Mouse (Mus musculus): ENCODE results near the gene Lrrc1.
A peak's percentile ranks its signal among the peaks of the same experiment; 100 is the strongest.

Gene Lrrc1

DNA sequence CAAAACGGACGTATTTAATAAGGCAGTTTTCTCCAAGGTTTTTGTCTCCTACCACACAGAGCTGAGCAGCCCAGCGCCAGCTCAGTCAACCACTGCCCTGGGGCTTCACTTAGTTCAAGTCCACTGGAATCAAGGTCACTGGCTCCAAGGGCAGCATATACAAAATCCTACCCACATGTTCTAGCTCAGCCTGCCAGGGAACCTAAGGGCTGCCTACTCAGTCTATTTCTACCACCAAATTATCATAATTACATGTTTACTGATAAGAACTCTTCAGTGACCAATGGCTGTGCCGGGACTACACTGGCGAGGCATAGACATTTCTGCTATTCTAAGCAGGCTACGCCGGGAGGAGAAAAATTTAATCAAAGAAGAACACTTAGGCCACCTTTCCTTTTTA lies 80.8 kb downstream of the Lrrc1 start:
- DNase-seq (ENCODE audit: low spot score in 2 of 2) = no peak

DNA sequence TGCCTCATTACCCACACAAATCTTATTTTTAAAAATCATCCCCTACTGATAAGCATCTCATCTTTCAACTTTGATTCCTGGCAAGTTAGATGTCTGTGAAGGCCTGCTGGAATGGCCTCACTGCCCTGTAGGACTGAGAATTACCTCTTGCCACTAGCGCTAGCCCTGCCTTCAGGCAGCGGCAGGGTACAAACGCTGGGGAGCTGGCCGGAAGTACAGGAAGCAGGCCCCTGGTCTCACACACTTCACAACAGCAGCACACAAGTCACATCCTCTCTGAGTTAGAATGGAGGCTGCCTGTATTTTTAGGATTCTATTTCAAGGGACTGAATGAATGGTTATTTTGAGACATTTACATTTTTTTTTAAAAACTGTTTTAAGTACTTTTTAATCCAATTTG lies 81.5 kb downstream of the Lrrc1 start:
- no peak for DNase-seq (ENCODE audit: low spot score in 2 of 2)

DNA sequence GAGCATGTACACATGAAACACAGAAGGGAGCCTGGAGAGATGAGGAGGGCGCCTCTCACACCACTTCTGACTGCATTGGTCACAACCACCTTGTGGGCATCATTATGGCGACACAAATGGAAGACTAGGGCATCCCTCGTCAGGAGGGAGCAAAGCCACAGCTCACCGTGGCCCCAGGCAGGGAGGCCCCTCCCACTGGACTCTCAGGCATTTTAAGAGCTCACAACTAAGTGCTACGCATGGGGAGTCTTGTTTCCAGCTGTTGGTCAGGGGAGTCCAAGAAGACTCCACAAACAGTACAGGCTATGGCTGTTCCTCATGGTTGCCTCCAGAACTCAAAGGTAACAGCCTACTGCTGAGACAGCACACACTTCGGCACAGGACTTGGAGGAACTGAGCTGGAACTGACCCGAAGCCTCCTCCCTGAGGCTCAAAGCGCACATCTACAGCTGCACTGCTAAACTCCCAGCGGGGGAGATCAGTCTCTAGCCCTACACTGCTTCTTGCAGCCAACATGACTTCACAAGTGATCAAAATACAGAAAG lies 83.2 kb downstream of the Lrrc1 start:
- DNase-seq (ENCODE audit: low spot score in 2 of 2) = no peak

DNA sequence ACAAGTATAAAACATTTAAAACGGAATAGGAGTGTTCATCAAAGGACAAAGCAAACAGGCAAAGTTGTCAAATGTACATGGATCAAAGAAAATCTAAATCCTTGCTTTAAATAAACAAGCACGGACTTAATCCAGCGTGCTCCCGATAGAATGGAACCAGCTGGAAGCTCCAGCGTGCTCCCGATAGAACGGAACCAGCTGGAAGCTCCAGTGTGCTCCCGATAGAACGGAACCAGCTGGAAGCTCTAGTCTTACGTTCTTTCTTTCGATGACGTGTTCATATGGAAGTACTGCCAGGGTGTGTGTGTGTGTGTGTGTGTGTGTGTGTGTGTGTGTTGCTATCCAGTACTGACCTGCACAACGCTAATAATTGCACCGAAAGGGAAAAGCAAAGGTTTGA lies 84.3 kb downstream of the Lrrc1 start:
- no peak for DNase-seq (ENCODE audit: low spot score in 2 of 2)

DNA sequence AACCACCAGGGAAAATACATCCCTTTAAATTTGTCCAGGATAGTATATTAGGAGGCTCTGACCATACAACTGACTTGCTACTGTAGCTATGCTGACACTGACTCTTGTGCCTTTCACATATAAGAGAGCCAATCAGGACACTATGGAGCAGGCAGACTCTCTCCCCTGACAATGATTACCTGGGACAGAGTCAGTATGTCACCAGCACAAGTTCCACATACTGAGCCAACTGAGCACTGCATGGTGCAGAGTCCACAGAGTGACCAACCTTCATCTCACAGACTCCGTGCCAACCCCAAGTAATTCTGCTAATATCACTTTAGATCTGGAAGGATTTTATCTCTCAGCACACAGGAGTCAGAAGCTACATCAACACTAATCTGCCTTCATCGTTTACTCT lies 85.3 kb downstream of the Lrrc1 start:
- no peak for DNase-seq (ENCODE audit: low spot score in 2 of 2)

DNA sequence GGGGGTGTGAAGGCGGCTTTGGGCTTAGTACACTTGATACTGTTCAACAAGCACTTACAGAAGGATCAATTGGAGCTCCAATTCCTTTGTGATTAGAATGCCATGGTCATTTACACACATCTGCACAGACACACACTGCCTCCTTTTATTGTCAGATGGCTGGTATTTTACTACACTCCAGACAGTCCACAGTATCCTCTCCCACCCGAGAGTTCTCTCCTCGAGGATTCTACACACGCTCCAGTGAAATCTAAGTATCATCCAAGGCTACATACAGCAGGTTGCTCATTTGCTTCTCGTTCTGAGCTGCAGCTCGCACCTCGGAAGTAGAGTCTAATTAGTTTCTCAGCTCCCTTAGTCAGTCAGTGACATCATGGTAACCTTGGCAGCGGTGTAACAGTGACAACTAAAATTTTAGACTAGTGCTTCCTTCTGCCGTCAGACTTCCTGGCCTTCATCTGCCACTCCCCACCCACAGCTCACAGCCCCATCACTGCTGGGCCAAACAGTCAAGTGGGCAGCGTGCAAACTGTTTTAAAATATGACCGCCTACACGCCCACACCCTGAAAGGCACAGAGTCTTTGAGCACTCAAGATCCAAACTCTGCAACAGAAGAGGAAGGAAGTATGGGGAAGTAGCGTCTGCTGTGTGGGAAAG lies 88.4 kb downstream of the Lrrc1 start:
- peak in 1 of 2 experiments; percentile 62 for DNase-seq (ENCODE audit: low spot score in 2 of 2)

DNA sequence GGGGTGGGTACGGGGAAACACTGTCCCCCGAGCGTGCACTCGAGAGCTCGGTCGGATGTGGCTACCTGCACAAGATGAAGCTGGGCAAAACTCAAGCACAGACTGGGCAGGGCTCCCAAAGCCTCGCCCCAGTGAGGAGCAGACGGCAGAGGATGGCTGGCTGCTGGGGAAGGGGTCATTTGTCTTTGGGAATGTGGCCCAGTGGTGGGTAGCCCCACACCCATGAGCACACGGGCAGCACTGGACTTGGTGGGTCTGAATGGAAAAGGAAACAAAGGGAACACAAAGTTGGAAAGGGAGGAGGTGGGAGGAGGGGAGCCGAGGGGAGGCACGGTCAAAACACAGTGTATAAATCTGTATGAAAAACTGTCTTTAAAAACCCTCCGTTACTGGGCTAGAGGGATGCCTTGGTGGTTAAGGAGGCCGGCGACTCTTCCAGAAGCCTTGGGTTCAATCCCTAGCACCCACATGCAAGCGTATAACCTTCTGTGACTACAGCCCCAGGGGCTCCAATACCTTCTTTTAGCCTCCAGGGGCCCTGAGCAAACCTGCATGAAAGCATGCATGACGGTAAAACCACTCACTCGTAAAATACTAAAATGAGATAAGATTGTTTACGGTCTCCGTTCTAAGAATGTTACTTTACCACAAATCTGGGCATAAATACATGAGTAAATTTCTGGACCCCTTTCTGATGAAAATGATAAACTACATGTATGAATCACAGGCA lies 89.1 kb downstream of the Lrrc1 start:
- DNase-seq (ENCODE audit: low spot score in 2 of 2) = no peak

DNA sequence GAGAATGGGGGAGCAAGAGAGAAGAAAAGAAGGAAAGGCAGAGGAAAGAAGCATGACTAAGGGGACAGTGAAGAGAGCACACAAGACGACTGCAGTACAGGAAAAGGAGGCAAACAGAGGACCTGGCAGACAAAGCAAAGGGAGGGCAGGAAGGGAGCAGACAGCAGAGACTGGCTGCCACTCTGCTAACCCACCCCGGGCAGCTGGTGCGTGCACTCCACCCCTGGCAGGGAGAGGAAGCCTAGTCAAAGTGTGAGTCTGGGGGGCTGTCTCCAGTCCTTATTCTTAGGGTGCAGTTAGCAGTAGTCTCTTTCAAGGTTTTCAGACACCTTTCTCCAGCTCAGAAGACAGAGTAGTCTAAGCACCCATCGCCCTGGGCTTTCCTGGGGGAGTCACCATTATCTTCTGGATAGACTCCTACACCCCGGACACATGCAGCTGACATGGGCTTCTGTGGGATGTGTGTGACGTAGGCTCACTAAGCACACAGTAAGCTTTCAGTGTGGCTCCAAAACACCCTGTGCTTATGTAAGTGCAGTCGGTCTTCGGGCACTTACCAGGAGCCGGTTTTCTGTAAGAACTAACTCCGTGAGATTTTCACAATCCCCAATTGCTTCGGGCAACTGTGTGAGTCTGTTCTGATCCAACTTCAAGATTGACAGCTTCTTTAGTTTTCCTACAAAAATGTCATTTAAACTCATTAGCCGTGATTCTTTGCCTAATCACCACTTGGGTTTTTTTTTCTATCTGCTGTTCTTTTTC lies 92.4 kb downstream of the Lrrc1 start:
- DNase-seq (ENCODE audit: low spot score in 2 of 2) = no peak

DNA sequence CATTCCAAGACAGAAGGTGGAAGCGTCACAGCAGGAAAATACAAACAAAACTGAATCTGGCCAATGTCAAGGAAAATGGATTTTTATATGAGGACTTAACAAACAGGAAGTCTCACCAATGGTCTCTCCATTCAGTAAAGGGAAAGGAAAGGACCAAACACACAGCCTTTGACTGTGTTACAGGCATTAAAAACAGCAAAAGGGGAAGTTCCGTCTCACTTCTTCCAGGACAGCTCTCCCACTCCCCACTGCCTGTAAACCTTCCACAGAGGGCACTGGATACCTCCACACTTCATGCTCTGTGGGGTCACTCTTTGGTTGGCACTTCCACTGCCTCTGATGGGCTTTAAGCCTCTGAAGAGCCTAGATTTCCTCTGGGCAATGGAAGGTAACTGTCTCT lies 94.2 kb downstream of the Lrrc1 start:
- DNase-seq (ENCODE audit: low spot score in 2 of 2) = no peak

DNA sequence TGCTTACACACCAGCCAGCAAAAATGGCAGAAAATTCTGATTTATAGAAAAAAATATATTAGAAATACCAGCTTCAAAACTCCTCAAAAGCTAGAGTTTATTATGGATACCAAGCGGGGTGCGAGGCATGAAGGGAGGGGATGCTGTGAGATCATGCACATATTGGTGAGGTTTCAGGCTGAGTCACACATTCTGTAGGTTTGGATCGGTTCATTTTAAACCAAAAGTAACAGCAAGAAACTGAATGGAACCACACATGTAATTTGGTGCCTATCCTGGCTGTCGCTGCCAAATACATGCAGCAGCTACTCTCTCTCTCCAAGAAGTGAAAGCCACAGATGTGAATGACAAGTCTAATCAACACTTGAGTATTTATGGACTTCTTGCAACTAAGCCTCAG lies 99.8 kb downstream of the Lrrc1 start:
- no peak for DNase-seq (ENCODE audit: low spot score in 2 of 2)

DNA sequence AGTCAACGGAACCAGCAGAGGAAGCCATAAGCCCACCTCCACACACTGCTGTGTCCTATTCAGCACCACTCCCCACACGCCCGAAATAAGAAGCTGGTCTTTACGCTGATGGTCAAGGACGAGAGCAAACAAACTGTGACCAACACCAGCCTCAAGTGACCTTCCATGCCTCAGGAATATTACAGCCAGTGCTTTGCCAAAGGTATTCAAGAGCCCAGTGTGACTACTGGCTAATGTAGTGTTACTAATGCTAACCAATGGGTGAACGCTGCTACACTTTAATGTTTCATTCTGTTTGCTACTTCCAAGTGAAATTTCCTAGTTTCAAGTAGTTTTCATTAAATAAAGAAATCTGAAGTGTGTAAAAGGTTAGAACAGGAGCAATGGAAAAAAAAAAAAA lies 105.3 kb downstream of the Lrrc1 start:
- no peak for DNase-seq (ENCODE audit: low spot score in 2 of 2)

DNA sequence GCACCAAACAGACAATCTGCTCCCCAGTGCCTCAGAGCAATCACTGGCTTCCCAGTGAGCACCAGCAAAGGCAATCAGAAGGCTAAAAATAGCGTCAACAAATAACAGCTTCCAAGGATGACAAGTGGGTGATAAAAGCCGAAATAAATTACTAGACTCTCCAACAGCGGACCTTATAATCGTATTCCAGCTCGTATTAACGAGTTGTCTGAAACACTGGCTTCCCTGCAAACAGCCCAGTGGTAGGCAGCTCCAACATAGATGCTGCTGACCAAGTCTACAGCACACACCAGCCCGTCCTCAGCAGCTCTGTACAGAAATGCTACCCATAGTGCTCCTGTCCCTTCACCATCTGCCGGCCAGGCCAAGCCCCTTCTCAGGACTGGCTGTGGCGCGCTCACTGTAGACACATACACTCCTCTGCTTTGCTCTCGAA lies 105.8 kb downstream of the Lrrc1 start:
- DNase-seq (ENCODE audit: low spot score in 2 of 2) = no peak

DNA sequence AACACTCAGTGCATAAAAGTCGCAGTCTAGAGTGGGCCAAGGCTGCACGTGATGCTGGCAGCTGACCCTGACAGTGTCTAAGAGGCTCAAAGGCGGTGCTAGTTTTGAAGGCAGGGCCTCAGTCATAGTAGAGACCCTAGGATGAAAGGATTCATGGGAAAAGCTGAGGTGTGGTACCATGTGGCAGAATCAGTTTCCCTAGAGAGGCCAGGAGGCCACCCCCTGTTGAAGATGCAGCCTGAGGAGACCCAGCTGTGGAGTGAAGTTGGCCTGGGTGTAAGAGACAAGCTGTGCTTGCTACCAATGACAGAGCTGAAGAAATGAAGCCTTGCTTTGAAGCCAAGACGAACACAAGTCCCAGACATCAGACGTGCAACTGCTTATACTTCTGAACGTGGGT lies 107.5 kb downstream of the Lrrc1 start:
- no peak for DNase-seq (ENCODE audit: low spot score in 2 of 2)

DNA sequence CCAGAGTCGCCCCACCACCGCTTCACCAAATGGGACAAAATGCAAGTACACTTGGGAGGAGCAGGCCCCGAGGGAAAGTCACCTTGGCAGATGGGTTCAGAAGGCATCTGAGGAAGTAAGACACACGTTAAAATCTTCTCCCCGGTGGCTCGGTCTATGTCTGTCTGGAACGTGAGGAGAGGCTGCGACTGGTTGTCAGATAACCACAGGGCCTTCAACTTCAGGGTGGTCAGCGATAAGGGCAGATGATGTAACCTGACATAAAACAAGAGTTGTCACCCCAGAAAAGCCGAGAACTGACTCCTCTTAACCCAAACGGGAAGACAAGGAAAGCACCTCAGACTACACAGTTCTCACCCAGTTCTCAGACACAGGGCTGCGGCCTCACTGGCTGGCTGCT lies 109.7 kb downstream of the Lrrc1 start:
- DNase-seq (ENCODE audit: low spot score in 2 of 2) = no peak

DNA sequence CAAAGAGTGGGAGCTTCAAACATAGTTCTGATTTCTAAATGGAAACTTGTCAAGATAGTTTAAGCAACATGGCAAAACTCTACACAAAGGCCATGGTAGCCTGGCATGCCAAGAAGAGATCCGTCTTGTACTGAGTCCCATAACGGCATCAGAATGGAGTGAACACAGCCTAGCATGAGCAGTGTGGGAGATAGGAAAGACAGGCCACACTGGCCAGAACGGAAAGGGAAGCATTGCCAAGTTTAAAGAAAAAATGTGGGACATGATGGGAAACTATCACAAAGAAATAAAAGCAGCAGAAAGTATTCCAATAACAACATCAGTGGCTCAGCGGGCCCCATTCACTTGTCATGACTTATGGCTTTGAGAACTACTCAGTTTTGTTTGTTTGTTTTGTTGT lies 111.2 kb downstream of the Lrrc1 start:
- DNase-seq (ENCODE audit: low spot score in 2 of 2) = no peak

DNA sequence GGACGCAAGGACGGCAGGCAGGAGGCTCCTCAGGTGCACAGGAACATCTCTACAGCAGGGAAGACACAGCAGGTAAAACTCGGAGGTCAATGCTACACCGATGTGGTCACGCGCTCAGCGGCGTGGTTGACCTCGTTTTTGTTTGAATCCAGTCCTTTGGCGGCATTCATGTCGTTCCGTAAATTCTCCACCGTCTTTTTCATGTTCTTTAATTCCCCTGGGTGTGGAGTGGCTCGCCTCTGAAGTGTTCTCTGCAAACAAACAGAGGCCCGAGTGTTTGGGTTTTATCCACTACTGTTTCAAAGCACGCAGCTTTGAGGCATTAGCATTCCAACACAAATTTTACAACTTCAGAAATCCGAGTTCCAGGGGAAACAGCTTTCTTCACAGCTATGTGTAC lies 112.6 kb downstream of the Lrrc1 start:
- no peak for DNase-seq (ENCODE audit: low spot score in 2 of 2)

DNA sequence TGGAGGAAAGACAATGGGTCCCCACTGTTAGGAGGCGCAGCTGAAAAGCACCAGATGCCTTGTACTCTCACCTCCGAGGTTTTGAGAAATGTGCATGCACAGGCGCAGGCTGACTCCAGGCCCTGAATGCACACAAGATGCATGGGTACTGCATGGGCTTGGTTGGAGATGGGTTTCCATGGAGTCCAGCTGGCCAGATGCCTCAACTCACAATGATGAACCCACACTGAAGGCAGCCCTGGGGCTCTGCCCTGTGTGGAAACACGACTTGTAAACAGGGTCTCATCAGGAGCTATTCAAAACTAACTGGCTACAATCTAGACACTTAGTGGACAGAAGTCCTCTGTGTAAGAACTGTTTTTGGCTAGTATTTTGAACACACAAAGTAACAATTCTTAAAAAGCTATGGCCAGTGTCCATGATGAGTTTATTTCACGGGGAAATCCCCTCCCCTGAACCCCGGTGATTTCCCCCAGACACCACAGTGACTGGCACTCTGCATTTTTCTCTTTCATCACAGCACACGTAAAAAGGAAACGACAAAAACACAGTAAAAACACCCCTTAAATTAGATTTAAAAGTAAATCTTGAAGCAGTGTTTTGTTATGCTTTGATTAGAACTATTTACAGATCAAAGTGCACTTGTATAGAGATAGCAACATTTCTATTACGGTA lies 114.1 kb downstream of the Lrrc1 start:
- no peak for DNase-seq (ENCODE audit: low spot score in 2 of 2)

DNA sequence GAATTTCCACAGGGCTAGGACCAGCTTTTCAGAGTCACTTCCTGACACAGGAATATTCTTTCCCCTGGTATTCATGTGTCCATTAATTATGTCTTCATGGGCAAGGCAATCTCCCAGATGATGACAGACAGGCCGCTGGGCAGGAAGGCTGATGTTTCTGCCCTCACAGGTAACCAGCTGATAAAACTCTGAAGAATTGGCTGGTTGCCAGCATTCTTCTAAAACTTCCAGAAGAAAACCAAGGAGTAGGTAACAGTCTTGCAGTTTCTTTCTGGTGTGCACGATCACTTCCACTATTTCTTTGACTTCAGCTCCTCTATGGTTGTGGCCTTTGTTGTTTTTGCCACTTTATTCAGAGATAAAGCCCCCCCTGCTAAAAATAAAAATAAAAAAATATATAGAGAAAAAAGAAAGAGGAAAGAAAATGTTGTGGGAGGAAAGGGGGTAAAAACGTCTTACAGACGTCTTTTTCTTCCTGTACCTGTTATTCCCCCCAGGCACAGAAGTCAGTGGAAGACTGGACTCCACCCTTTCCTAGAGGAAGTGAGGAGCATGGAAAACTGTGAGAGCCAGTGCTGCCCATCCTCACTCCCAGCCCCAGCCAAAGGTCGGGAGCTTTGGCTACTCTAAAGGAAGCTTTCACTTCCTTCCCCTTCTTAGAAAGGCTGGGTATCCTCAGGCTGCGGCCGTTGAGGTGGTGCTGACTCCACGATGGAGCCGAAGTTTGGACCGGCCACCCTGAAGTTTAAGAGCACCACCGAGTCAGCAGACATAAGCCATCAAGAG lies 115.2 kb downstream of the Lrrc1 start:
- DNase-seq (ENCODE audit: low spot score in 2 of 2) = no peak

DNA sequence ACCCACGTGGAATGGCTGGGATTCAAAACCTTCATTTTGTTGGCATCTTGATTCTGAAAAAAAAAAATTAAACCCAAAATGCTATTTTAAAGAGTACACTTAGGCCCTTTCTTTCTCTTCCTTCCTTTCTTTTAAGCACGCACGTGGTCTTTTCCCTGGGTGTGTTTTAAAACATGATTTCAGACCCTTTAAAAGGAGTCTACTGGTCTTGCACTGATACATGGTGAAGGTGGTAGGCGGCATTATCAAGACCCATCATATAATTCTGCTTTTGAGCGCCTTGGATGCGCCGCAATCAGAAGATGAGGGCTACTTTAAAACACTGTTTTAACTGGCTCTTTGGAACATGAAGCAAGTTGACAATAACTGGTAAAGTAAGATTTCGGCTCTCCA lies 115.9 kb downstream of the Lrrc1 start:
- DNase-seq (ENCODE audit: low spot score in 2 of 2) = no peak

DNA sequence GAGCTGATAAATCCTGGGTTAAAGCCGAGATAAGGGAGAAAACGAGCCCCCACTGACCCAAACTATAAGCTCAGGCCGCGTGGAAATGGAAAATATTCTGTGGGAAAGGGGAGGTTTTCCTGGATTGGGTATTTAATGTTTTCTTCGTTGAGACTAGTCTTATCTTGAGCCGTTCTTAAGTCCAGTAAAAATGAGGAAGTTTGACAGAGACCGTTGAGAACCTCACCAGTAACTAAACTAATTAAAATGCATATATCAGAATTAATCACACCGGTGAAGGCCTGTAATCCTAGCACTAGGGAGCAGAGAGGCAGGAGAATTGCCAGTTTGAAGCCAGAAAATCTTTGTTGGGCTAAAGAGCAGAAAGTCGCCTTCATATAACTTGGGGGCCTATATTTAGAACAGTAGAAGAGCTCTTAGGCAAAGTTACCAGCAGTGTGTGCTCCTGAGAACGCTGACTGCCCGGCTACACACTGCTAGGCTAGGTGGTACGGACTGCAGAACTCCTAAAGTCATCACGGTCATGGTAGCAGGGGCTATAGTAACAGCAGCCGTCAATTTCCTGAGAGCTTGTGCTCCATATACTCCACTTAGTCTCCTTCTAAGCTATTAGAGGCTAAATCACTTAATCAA lies 116.4 kb downstream of the Lrrc1 start:
- DNase-seq (ENCODE audit: low spot score in 2 of 2) = no peak
